Mouse (Mus musculus): ENCODE results near the gene Ptpa.

The Ptpa gene

DNA sequence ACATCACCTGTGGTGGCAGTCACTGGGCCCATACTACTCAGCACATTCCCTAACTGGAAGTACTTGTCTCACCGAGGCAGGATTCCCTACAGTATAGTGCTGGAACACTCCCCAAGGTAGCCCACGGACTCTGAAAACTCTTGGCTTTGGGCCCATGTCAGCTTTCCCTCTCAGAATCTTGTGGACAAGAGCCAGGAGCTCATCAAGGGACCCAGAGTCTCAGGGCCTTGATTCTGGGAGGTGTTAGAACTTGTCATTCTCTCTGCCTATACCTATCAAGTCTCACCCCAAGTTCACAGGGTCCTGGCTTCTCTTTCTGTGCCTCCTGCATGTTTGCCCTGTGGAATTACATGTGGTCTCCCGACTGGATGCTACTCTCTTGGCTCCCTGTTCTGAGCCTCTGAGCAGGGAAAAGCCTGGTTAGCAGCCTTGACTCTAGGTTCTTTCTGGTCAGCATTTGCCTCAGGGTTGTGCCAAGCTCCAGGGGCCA lies 24.4 kb downstream of the Ptpa start:
- peak; percentile 73 for DNase-seq

DNA sequence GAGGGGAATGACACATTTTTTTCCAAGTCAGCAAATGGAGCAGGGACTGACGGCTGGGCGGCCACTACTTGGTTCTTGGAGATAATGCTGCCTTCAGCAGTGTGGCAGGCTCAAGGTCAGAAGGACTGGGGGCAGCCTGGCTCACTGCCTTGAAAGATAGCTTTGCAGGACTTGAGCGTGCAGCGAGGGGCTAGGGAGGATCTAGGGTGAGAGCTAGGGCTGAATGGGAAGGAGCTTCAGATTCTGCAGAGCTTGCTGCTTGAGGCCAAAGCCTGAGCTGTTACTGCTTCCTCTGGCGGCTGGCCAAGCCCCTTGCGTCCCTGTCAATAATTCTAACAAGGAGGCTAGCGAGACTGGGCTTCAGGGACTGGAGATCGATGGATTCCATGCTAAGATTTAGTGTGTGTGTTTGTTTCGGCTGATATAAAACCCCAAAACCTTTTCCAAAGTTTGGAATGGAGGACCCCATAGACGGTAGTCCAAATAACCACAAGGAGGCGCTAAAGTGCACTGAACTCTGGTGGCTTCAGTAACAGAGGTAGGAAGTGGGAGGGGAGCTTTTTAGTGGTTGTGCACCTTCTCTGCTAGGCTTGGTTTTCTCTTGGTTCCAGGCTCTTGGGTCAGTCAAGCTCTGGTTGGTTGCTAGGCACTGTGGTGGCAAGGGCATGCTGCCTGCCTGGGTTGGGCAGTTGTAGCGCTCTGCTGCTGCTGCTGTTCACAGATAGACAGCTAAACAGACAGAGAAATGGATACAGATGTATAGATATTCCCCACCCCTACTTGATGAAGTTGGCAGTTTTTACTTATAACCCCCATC lies 25.1 kb downstream of the Ptpa start:
- peak; percentile 86 for DNase-seq

DNA sequence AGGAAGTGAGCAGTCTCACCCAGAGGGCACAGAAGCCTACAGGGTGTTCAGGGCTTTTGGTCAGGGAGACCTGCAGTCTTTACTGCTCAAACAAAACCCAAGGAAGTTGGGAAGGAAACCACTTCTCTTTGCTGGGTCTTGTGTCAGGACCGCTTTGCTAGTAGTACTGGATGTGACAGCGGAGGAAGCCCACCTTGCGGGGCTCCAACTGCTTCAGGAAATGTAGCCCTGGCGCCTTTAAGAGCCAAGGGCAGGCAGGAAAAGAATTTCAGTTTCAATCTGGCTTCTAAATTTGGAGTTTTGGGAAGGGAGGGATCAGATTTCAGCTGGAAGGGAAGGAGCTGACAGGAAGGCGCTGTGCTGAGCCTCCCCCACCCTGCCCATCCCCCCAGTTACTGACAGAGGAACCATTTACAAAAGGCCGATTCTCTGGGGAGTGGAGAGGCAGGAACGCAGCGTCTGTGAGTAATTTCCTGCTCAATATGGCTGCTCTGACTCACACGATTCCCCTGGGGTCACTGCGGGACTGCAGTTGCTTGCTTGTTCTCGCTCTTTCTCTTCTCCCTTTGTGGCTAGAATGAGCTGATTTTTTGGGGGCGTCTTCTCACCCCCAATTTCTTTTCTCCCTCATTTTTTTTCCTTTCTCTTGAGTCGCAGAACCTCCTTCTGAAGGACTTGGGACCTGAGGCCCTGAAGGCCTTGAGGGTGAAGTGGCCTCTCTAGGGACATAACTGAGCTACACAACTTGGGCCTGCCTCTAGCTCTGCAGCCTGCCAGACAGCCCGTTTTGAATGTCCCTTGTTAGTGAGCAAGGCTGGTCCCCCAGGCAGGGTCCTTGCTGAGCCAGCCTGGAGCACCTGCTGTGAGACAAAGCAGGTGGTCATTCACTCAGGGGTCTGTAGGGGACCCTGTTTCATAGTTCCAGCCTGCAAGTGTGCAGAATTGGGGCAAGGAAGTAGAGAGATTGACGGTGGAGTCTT lies 26.0 kb downstream of the Ptpa start:
- peak; percentile 89 for DNase-seq

DNA sequence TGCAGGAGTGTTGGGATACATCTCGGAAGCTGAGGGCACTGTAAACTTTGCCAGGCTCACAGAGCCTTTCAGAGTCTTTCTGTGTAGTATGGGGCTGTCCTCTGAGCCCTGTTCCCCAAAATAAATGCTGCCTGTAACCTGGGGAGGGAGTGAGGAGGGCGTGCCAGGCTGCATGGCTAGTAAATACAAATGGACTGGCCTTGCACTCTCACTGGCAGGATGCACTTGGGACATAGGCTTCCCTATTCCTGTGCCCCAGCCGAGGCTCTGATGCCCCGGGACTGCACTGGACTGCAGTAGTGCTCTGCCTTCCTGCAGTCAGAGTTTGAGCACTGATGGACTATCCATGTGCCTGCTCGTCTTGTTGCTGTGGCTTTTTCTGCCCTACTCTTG lies 26.7 kb downstream of the Ptpa start:
- no peak for DNase-seq

DNA sequence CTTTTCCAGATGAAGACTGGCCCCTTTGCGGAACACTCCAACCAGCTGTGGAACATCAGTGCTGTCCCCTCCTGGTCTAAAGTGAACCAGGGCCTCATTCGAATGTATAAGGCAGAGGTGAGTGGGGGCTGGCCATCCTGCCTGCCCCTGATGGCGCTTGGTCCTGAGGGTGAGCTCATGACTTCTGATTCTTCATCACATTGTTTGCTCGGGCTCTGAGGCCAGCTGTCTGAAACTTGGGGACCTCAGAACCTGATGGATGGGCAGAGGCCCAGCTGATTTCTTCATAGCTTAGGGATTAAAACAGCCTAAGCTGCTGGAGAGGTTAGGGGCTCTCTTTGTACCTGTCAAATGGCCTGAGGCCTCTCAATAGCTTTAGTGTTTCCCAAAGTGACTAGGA lies 27.4 kb downstream of the Ptpa start:
- DNase-seq: no peak

DNA sequence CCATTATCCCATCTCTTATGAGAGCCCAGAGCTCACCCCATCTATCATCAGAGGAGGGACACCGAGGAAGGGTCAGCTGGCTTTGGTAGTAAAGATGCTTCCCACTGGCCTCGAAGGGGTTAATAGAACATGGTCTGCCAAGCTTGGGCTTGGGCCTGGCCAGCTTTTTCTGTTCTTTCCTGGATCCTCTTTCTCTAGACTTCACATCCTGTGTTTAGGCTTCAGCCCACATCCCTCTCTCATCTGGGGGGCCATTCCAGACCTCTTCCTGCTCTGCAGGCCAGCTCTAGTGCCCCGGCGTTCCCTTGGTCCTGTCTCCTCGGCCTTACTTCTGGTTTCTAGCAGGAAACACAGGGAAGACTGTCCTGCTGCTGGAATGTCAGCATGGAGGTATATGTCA lies 28.2 kb downstream of the Ptpa start:
- no peak for DNase-seq

DNA sequence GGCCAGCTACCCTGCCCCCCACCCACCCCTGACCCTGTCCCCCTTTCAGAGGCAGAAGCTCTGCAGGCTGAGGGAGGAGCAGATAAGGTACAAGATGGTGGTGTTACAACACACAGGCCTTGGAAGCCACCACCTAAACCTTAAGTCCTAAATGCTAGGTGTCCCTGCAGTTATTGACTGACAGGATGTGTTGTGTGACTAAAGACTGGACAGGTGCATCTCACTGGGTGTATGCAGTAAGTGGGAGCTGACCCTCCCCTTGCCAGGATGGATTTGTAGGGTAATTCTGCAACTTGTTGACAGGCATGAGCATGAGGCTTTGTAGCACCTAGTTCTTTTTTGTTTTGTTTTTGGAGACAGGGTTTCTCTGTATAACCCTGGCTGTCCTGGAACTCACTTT lies 28.6 kb downstream of the Ptpa start:
- DNase-seq: no peak

DNA sequence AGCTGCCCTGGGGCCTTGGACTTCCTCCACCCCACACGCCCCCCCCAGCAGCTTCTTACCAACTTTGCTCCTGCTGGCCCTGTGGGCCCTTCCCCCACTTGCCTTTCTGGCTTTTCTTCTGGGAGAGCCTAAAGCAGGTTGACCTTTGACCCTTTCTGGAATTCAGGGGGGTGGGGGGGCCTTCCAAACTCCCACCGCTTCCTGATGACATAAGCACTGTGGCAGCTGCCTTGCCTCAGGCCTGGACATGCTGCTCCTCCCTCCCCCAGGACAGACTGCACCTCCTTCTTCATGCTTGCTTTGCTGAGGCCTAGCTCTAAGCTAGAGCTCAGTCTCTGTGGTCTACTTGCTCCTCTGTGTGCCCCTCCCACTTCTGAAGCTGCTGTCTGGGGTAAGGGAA lies 29.5 kb downstream of the Ptpa start:
- DNase-seq: peak; percentile 79

DNA sequence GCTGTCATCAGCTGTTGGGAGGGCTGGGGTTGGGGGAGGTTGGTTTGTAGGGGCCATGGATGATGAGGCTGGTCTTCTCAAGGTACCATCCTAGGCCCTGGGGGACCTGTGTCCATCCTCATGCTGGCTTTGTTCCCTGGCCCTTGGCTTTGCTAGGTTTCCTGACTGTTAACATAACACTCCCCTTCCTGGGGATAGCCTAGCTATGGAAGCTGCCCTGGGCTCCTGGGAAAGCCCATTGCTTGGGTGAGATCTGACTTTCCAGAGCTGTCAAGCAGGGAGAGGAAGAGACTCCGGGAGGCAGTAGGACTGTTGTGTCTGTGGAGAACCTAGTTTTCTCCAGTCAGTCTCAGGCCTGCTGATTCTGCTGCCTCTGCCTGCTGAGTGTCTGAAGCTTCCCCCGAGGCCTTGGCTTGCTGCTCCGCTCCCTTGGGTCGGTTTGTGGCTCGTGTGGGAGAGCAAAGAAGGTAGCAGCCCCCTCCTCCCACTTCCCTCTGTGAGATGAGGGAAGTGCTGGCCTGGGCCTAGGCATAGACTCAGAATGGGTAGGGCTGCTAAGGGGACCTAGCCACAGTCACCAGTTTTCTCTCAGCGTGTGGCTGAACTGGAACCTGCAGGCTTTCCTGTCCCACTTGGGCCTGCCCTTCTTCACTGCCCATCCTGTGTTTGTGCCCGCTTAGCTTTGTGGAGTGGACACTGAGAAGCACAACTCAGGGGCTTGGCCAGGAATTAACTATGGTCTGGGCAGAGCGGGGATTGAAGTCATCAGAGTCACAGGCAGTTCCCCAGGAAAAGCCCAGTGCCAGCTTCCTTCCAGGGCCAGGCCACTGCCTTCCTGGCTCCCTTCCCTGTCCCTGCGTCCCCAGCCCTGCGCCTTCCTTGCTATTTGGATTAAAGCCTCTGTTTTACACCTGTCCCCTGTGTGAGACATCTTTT lies 31.3 kb downstream of the Ptpa start:
- no peak for DNase-seq

DNA sequence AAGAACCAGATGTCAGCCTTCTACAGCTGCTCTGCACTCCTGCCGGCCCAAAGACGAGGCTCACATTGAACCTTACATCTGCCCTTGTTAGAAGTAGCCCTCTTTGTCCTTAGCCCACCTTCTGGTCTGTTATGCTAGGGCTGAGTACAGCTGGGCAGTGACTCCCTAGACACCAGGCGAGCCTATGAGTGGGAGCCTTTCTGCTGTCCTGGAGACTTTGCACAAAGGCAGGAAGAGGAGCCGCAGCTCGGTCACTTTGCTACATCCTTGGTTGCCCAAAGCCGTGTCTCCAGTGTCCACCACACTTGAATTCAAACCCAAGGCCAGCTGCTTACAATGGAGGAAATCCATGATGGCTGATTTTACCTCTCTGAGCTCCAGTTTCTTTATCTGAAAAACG lies 32.5 kb downstream of the Ptpa start:
- DNase-seq: no peak

DNA sequence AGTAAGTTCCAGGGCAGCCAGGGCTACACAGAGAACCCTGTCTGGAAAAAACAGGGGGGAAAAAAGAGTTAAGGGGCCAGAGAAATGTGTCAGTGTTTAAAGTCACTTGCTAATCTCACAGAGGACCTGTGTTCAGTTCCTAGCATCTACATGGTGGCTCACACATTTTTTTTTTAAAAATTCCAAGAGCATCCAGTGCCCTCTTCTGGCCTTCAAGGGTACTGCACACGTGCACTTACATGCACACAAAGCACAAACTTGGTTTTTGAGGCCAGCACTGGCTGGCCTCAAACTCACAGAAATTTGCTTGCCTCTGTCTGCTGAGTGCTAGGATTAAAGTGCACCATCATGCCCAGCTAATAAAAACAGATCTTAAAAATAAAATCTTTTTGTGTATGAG lies 34.7 kb downstream of the Ptpa start:
- DNase-seq: no peak

DNA sequence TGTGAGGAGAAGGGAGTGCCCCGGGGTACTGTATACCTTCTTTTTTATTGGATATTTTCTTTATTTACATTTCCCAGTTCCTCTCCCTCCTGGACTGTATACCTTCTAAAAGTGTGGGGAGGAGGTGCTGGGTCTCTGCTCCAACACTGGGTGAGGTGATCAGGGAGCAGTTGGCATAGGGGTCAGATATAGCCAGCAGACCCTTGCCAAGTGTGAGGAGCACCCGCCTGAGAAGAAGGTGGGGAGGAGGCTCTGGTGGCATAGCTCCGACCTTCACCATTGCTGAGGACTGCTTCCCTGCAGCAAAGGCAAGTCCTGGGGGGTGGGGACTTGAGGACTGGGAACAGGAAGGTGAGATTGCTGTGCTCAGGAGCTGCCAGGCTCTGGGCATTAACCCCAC lies 35.7 kb downstream of the Ptpa start:
- DNase-seq: no peak

DNA sequence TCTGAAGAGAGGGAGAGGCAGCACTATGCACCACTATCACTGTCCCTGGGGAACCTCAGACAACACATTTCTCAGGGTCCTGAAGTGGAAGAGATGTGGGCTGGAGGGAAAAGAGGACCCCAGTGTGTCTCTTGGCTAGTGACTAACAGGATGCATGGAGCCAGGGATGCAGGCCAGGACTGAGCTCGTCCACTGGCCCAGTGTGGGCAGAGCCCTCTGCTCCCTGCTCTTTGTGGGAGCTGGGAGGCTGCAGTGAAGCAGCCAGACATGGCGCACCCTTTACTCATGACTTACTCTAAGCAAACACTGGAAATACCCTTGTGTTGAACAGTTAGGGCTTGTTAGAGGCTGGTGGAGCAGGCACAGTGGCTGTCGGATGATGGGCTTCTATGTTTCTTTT lies 37.7 kb downstream of the Ptpa start:
- no peak for DNase-seq

DNA sequence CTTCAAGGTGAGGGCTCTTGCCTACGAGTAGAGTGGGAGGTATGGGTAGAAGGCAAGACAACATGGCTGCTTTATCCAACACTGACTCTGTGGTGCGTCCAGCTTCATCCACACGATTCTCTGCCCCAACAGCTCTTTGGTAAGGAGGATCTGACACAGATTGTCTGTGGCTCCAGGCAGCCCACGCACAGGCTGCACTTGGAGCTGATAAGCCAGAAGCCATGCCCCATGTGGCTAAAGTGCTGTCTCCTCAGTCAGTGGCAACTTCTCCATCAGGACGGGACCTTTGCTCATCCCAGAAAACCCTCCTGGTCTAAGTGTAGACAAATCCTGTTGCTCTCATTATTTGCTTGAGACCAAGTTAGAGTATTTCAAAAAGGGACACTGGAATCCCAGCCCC lies 38.7 kb downstream of the Ptpa start:
- no peak for DNase-seq

DNA sequence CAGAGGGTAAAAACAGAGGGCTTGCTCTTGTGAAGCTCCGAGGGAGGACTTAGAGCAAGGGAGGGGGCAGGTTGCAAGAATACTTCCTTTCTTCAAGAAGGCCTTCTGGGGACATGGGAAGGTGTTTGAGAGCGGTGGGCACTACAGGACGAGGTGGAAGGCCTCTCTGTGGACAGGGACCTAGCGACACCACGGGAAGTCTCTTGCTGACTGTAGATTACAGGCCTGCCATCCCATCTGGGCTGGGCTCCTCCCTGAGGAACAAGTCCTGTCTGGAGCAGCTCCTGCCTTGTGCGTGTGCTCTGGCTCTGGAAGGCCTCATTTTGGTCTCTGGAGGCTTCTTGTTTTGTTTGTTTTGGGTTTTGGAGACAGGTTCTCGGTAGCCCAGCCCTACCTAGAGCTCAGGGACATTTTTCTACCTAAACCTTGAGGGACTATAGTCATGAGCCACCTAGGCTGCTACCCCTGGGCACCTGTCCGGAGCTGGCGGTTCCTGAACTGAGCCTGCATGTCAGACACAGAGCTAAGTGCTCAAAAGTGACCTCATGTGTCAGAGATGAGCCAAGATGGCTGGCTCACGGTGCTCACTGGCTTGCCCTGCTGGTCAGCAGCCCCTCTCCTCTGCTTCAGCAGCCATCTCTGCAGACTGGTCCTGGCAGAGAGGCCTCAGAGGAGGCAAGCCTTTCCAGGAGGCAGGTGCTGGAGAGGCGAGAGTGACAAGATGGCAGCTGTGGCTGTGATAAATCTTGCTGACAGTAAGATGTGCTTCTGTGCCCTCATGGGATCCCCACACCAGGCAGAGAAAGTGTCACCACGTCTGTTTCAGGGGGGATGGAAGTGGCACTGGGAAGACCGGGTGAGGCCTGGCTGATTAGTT lies 40.5 kb downstream of the Ptpa start:
- no peak for DNase-seq

DNA sequence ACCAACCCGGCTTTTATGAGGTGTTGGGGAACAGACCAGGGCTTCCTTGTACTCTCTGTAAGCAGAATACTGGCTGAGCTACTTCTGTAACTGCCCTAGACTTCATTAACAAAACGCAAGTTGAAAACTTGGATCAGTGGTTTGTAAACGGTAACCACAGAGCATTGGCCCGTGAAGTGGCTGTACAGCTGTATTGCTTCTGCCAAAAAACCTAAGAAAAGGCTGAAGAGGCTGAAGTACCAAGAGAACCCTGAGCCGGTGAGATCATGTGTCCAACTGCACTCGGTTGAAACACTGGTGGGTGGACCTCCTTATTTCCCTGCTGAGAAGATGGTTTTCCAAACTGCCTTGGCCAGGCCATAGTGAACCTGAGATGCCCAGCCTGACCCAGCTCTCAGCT lies 42.5 kb downstream of the Ptpa start:
- peak; percentile 71 for DNase-seq

DNA sequence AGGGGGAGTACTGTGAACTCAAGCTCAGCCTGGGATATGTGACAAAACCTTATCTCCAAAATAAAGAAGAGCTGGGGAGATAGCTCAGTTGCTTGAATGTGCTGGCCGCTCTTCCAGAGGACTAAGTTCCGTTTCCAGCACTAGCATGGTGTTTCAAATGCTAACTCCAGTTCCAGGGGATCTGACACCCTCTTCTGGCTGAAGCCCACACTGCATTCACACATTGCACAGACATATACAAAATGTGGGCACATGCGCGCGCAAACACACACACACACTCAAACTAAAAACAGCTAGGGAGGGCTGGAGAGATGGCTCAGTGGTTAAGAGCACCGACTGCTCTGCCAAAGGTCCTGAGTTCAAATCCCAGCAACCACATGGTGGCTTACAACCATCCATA lies 43.4 kb downstream of the Ptpa start:
- DNase-seq: no peak

DNA sequence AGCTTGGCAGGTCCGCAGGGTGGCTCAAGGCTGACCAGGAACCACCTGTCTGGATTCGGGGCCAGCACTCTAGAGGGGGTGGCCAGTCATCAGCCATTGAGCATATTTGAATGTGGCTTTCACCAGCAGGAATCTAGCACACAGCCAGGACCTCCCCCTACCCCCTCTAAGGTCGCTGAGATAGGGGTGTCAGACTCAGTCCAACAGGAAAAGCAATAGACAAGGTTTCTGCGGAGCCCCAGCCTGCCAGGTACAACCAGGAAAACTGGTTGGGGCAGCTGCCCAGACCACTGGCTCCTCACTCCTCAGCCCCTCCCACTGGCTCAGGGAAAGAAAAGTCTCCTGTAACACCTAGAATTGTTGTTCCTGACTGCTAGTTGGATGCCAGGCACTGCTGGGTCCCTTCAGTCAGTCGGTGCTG lies 47.5 kb downstream of the Ptpa start:
- peak; percentile 78 for DNase-seq

DNA sequence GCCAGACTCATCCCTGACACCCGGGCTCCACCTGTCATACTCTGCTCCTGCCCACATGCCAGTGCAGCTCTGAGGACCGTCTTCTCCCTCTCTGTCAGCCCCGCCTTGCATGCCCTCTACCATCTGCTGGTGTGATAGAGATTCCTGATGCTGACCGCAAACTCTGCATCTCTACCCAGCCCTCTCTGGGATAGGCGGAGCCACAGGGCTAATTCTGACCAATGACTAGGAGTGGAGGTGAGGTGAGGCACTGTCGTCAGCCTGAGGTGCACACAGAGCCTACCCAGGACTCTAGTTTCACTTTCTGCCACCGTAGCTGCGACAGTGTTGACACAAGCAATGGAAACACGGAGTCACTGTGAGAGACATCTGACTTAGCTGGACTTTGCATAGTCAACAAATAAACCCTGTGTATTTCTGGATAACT lies 48.1 kb downstream of the Ptpa start:
- peak; percentile 84 for DNase-seq

DNA sequence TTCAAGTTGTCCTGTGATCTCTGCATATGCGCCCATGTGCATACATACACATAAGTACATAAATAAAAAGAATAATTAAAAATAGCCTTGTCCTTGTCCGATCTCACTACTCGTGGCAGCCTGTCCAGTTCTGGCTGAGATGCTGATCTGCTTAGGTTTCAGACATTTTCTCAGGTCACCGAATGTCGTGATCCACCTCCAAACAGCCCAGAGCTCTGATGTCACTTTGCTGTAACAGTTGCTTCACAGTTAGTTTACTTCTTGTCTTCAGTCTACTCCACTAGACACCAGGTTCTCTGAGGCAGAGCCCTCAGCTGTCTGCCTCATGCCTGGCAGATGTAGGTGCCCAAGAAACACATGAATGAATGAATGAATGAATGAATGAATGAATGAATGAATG lies 48.6 kb downstream of the Ptpa start:
- DNase-seq: no peak

DNA sequence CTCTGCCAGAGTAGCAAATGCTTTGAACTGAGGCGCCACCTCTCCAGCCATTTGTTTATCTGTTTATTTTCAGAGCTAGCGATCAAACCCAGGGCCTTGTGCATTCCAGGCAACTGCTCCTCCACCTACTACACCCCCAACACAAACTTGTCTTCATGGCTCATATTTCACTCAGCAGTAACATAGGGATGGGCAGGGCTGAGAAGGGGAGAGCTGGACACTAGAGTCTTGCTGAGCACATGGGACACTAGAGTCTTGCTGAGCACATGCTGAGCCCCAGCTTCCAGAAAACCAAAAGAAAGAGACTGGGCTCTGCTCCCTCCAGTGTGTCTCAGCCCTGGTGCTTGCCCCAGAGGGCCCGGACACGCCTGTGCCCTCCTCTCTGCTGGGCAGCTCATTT lies 50.9 kb downstream of the Ptpa start:
- DNase-seq: no peak

DNA sequence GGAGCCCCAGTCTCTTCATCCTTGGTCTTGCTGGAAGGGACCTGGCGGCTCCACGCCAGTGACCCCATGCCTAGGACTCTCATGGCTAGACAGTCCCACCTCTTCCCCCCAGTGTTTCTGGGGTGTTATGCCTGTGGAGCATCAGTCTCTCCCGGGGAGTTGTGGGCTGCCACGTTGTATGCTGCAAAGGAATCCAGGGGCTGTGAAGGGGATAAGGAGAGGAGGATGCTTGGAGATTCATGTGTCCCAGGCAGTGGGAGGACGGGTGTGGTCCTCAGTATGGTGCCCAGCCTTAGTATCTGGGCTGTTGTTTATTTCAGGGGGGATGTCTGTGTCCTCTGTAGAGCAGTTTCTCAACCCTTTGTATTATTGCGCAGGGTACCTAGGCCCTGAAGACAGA lies 53.2 kb downstream of the Ptpa start:
- DNase-seq: no peak

Data from kidney, postnatal 14 days (tissue).